Mouse (Mus musculus) spleen, postnatal 36 days (tissue): ENCODE results near the gene Ccl26.
A peak's percentile ranks its signal among the peaks of the same experiment; 100 is the strongest.
"Not testable (repeated sequence)": the region's sequence is repeated elsewhere in the genome, so short reads cannot be mapped to it uniquely, and the experiment has no call there.

ENCODE experiments used
- DNase-seq, 2 experiments: peaks; one replicate each; pipeline ENCODE4 v3.0.0; 2022; ENCODE audit warnings: low spot score in 2 of 2, mixed read lengths in 1 of 2

Ccl26 gene

GRCm38 (mm10) chr5:135563469-135563868 lies at the start of gene Ccl26:
Gene Ccl26 (minus strand): TSS chr5:135563569.
- no peak for DNase-seq

- DNase-seq = no peak
Measured at GRCm38 (mm10) chr5:135609794-135610193, 46.4 kb upstream of the Ccl26 start.

GRCm38 (mm10) chr5:135607581-135607980 lies 44.2 kb upstream of the Ccl26 start:
- no peak for DNase-seq

GRCm38 (mm10) chr5:135606717-135607116 lies 43.3 kb upstream of the Ccl26 start:
- not testable (repeated sequence) for DNase-seq

- DNase-seq = not testable (repeated sequence)
Measured at GRCm38 (mm10) chr5:135604643-135605042, 41.3 kb upstream of the Ccl26 start.

- DNase-seq = no peak
Measured at GRCm38 (mm10) chr5:135589996-135590784, 26.8 kb upstream of the Ccl26 start.

GRCm38 (mm10) chr5:135587764-135588163 lies 24.4 kb upstream of the Ccl26 start:
- no peak for DNase-seq

- DNase-seq = no peak
Measured at GRCm38 (mm10) chr5:135585691-135586090, 22.3 kb upstream of the Ccl26 start.

- no peak for DNase-seq
Measured at GRCm38 (mm10) chr5:135582330-135582729, 19.0 kb upstream of the Ccl26 start.

- DNase-seq = no peak
Measured at GRCm38 (mm10) chr5:135579331-135579751, 16.0 kb upstream of the Ccl26 start.

GRCm38 (mm10) chr5:135576055-135576454 lies 12.7 kb upstream of the Ccl26 start:
- DNase-seq = no peak

- DNase-seq = peak; percentile 4 to 26
Measured at GRCm38 (mm10) chr5:135573006-135573405, 9.6 kb upstream of the Ccl26 start, which contains the start of gene Ccl24. Gene Ccl24 (minus strand): TSS chr5:135573049.

- DNase-seq = no peak
Measured at GRCm38 (mm10) chr5:135568698-135569097, 5.3 kb upstream of the Ccl26 start.

GRCm38 (mm10) chr5:135567556-135568265 lies 4.3 kb upstream of the Ccl26 start:
- DNase-seq = no peak

- no peak for DNase-seq
Measured at GRCm38 (mm10) chr5:135557671-135558070, 5.7 kb downstream of the Ccl26 start.

GRCm38 (mm10) chr5:135557051-135557450 lies 6.3 kb downstream of the Ccl26 start:
- DNase-seq = no peak

GRCm38 (mm10) chr5:135556259-135556658 lies 7.1 kb downstream of the Ccl26 start:
- no peak for DNase-seq

GRCm38 (mm10) chr5:135551591-135551990 lies 11.8 kb downstream of the Ccl26 start:
- DNase-seq = no peak

GRCm38 (mm10) chr5:135550910-135551309 lies 12.5 kb downstream of the Ccl26 start:
- peak in 1 of 2 experiments; percentile 43 for DNase-seq

- no peak for DNase-seq
Measured at GRCm38 (mm10) chr5:135547990-135548389, 15.4 kb downstream of the Ccl26 start.

- DNase-seq = peak; percentile 97
Measured at GRCm38 (mm10) chr5:135544865-135545797, 18.2 kb downstream of the Ccl26 start, which contains the start of gene Hip1. Gene Hip1 (minus strand): TSS chr5:135545120.
